Mouse (Mus musculus) limb, embryonic 12.5 days (tissue): ENCODE measurements around the gene Ferd3l. TPM values are rescaled to one million over a fixed set of nuclear protein-coding genes. Genes with fewer than 3 reads are reported as not detected.
A peak's percentile ranks its signal among the peaks of the same experiment; 100 is the strongest.

Source experiments
- ATAC-seq: fragments of 200-750 bp; cut with Nextera tagmentation; 2 replicates; pipeline ENCODE4 v1.8.0; 2017; ENCODE audit warnings: low read depth, moderate TSS enrichment; ENCODE audit not compliant: insufficient number of reproducible peaks, insufficient read depth, low FRiP score, low TSS enrichment
- H3K27ac ChIP-seq: fragments of 300-500 bp; sonication (generic); 2 replicates; pipeline ENCODE4 v1.5.1; 2016; ENCODE audit warnings: mild to moderate bottlenecking, moderate library complexity
- H3K27me3 ChIP-seq: fragments of 300-500 bp; sonication (generic); 2 replicates; pipeline ENCODE4 v1.6.1; 2016; ENCODE audit warnings: mild to moderate bottlenecking, moderate library complexity
- H3K36me3 ChIP-seq: fragments of 300-500 bp; sonication (generic); 2 replicates; pipeline ENCODE4 v1.6.1; 2016; ENCODE audit warnings: mild to moderate bottlenecking, moderate library complexity
- H3K4me1 ChIP-seq: fragments of 300-500 bp; sonication (generic); replicated peaks from 2 replicates; pipeline ENCODE4 v1.6.1; 2016
- H3K4me2 ChIP-seq: fragments of 300-500 bp; sonication (generic); 2 replicates; pipeline ENCODE4 v1.6.1; 2016; ENCODE audit warnings: mild to moderate bottlenecking, moderate library complexity
- H3K4me3 ChIP-seq: fragments of 300-500 bp; sonication (generic); replicated peaks from 2 replicates; pipeline ENCODE4 v1.5.1; 2016; ENCODE audit warnings: mild to moderate bottlenecking
- H3K9ac ChIP-seq: fragments of 300-500 bp; sonication (generic); replicated peaks from 2 replicates; pipeline ENCODE4 v1.6.1; 2016; ENCODE audit warnings: mild to moderate bottlenecking, moderate library complexity
- H3K9me3 ChIP-seq: fragments of 300-500 bp; sonication (generic); 2 replicates; pipeline ENCODE4 v1.6.1; 2016; ENCODE audit warnings: mild to moderate bottlenecking, moderate library complexity
- WGBS: fragments of 180-500 bp; shearing (Covaris S2); methylation state at CpG from one replicate; pipeline ENCODE4 v1.1.7; 2016; 5-methylcytosine and 5-hydroxymethylcytosine counted together
- polyA plus RNA-seq: library from polyadenylated mRNA; unstranded; fragments of >200 nt; fragmentation: Nextera tagmentation; extraction: Ambion mirVana; gene quantifications from 2 replicates; pipeline ENCODE4 v1.2.1, GENCODE M21; 2016

Gene Ferd3l
- polyA plus RNA-seq, 1 experiment from 2014 or later: not detected

- H3K4me3 ChIP-seq: no peak overlapping the region
- peak overlapping the region; percentile 78 for H3K4me2 ChIP-seq
- H3K9me3 ChIP-seq: no peaks in the 10 kb centered on the region
- peaks cover 11% of the 10 kb centered on the region; the same call in 1 of the 2 replicates for H3K27me3 ChIP-seq
- H3K4me1 ChIP-seq: peaks cover 74% of the 10 kb centered on the region
- H3K27ac ChIP-seq: peak overlapping the region; percentile 96
- 0 out of 2 replicates have a peak overlapping the region, but pooled peaks have one; percentile 6 for H3K9ac ChIP-seq
- ATAC-seq: no peak
- no peaks in the 10 kb centered on the region for H3K36me3 ChIP-seq
- 1% methylated on average over 5 of the region's 5 CpGs for WGBS
Measured at GRCm38 (mm10) chr12:33965661-33966360, 37.6 kb downstream of the Ferd3l start.

- Histone ChIP-seq H3K4me1 (peaks cover 71% of the 10 kb centered on the region), H3K27me3 (peaks cover 11% of the 10 kb centered on the region; the same call in 1 of the 2 replicates), H3K9me3 (no peaks in the 10 kb centered on the region), H3K27ac (peak overlapping the region; percentile 96), H3K36me3 (no peaks in the 10 kb centered on the region), H3K4me2 (peak overlapping the region; percentile 78), H3K9ac (peak overlapping the region; percentile 55), H3K4me3 (peak overlapping the region; percentile 40)
- peak; percentile 52 for ATAC-seq
- WGBS: 1% methylated on average over 35 of the region's 35 CpGs
Measured at GRCm38 (mm10) chr12:33966490-33967415, 38.5 kb downstream of the Ferd3l start.

GRCm38 (mm10) chr12:33967514-33967913 lies 39.3 kb downstream of the Ferd3l start:
- no peaks in the 10 kb centered on the region for H3K36me3 ChIP-seq
- under 1% methylated on average over 21 of the region's 21 CpGs for WGBS
- peak overlapping the region; percentile 55 for H3K9ac ChIP-seq
- H3K4me3 ChIP-seq: peak overlapping the region; percentile 40
- ATAC-seq: peak; percentile 52
- H3K27ac ChIP-seq: peak overlapping the region; percentile 96
- peaks cover 7% of the 10 kb centered on the region; the same call in 1 of the 2 replicates for H3K27me3 ChIP-seq
- H3K4me1 ChIP-seq: peaks cover 63% of the 10 kb centered on the region
- H3K9me3 ChIP-seq: no peaks in the 10 kb centered on the region
- peak overlapping the region; percentile 78 for H3K4me2 ChIP-seq

GRCm38 (mm10) chr12:33968041-33968897 lies 40.0 kb downstream of the Ferd3l start:
- no peaks in the 10 kb centered on the region for H3K9me3 ChIP-seq
- peaks cover 7% of the 10 kb centered on the region; the same call in 1 of the 2 replicates for H3K27me3 ChIP-seq
- H3K27ac ChIP-seq: peak overlapping the region; percentile 96
- ATAC-seq: no peak
- peak overlapping the region; percentile 55 for H3K9ac ChIP-seq
- H3K4me2 ChIP-seq: peak overlapping the region; percentile 78
- H3K36me3 ChIP-seq: no peaks in the 10 kb centered on the region
- peak overlapping the region; percentile 40 for H3K4me3 ChIP-seq
- peaks cover 56% of the 10 kb centered on the region for H3K4me1 ChIP-seq
- under 1% methylated on average over 37 of the region's 37 CpGs for WGBS

- Histone ChIP-seq H3K9me3 (no peaks in the 10 kb centered on the region), H3K36me3 (no peaks in the 10 kb centered on the region), H3K4me3 (peak overlapping the region; percentile 40), H3K4me2 (peak overlapping the region; percentile 78), H3K9ac (peak overlapping the region; percentile 55; the same call in 1 of the 2 replicates), H3K4me1 (peaks cover 50% of the 10 kb centered on the region), H3K27me3 (peaks cover 7% of the 10 kb centered on the region; the same call in 1 of the 2 replicates), H3K27ac (0 out of 2 replicates have a peak overlapping the region, but pooled peaks have one; percentile 96)
- 27% methylated on average over 4 of the region's 4 CpGs for WGBS
- no peak for ATAC-seq
Measured at GRCm38 (mm10) chr12:33968898-33969178, 40.6 kb downstream of the Ferd3l start.

Other genes starting within 250 kb of the Ferd3l start
- 64.0 and 64.8 TPM in 2 replicates for gene Twist1, start 29.2 kb downstream of the Ferd3l start, polyA plus RNA-seq